Mouse (Mus musculus) thymus, adult 2 months (tissue): ENCODE results near the gene Il1b.

Experiments used
- CTCF ChIP-seq: fragments of 200-500 bp; IDR thresholded peaks from 2 replicates; pipeline ENCODE4 v1.5.1; 2012; ENCODE audit warnings: mild to moderate bottlenecking, control low read depth, low read length, moderate library complexity, borderline replicate concordance; ENCODE audit not compliant: control insufficient read depth, poor library complexity, insufficient read depth; ENCODE audit errors: extremely low read depth
- POLR2A ChIP-seq: fragments of 200-500 bp; IDR thresholded peaks from 2 replicates; pipeline ENCODE4 v1.6.1; 2012; ENCODE audit warnings: mild to moderate bottlenecking, low read length, control low read depth, moderate library complexity; ENCODE audit not compliant: control insufficient read depth, poor library complexity, insufficient read depth; ENCODE audit errors: extremely low read depth

- TF ChIP-seq CTCF (no peak), POLR2A (no peak)
Measured at GRCm38 (mm10) chr2:129373307-129373706, 2.4 kb upstream of the Il1b start.
